Mouse (Mus musculus): Measurements from ENCODE around the gene Zbtb8a. TPM values are rescaled to one million over a fixed set of nuclear protein-coding genes. Genes with fewer than 3 reads are reported as not detected.
"Not testable (repeated sequence)": the region's sequence is repeated elsewhere in the genome, so short reads cannot be mapped to it uniquely, and the experiment has no call there.

Gene Zbtb8a
- 20.7 and 21.1 TPM in 2 replicates for polyA plus RNA-seq (2011; ENCODE audit: insufficient read depth, insufficient read length, low read depth, missing spikeins)

GRCm38 (mm10) chr4:129377601-129378390, at the start of gene Zbtb8a:
Gene Zbtb8a, minus strand, starts transcription at chr4:129378116.
- H3K9me3 ChIP-seq (replicated peaks; ENCODE audit: control insufficient read depth, insufficient read depth, low read length, poor library complexity, severe bottlenecking) = no peaks in the 10 kb centered on the region
- peak within 1 kb of the TSS; percentile 99 for H3K4me3 ChIP-seq (ENCODE audit: low read depth, low read length)
- H3K27me3 ChIP-seq (ENCODE audit: control insufficient read depth, insufficient read depth, low read length, poor library complexity, severe bottlenecking) = no peaks in the 10 kb centered on the region
- H3K4me1 ChIP-seq (ENCODE audit: control insufficient read depth, insufficient read depth, low read length) = peaks cover 3% of the 10 kb centered on the region
- no peaks in the 10 kb centered on the region for H3K36me3 ChIP-seq (ENCODE audit: control insufficient read depth, insufficient read depth, low read length, poor library complexity, severe bottlenecking)
- no peak for TF ChIP-seq EP300 (IDR thresholded peaks at IDR 0.05; ENCODE audit: insufficient read depth, low read depth, low read length)
- TF ChIP-seq POLR2A (IDR thresholded peaks at IDR 0.05; ENCODE audit: insufficient read depth, low read length) = no peak
- no peak for TF ChIP-seq CTCF (IDR thresholded peaks at IDR 0.05; ENCODE audit: low read depth, low read length)
- peak within 1 kb of the TSS; percentile 88 for H3K27ac ChIP-seq (ENCODE audit: insufficient read depth, low read length)
- peak within 1 kb of the TSS; percentile 99 for H3K9ac ChIP-seq (ENCODE audit: low read depth, poor library complexity, severe bottlenecking)

DNA sequence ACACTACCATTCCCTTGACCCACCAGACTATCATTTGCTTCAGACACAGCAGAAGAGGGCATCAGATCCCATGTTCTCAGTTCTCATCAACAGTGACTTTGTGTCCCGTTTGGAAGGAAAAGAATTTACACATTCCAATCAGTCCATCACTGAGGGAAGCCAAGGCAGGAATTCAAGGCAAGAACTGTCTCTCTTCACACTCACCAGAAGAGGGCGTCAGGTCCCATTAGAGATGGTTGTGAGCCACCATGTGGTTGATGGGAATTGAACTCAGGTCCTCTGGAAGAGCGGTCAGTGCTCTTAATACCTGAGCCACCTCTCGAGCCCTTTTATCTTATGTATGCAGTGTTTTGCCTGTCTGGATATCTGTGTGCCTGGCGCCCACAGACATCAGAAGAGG, 40.4 kb upstream of the Zbtb8a start:
- H3K4me3 ChIP-seq (ENCODE audit: low read depth, low read length) = no peak overlapping the region
- H3K9ac ChIP-seq (ENCODE audit: low read depth, poor library complexity, severe bottlenecking) = no peak overlapping the region
- no peaks in the 10 kb centered on the region for H3K27me3 ChIP-seq (ENCODE audit: control insufficient read depth, insufficient read depth, low read length, poor library complexity, severe bottlenecking)
- no peaks in the 10 kb centered on the region for H3K9me3 ChIP-seq (replicated peaks; ENCODE audit: control insufficient read depth, insufficient read depth, low read length, poor library complexity, severe bottlenecking)
- H3K36me3 ChIP-seq (ENCODE audit: control insufficient read depth, insufficient read depth, low read length, poor library complexity, severe bottlenecking) = no peaks in the 10 kb centered on the region
- H3K27ac ChIP-seq (ENCODE audit: insufficient read depth, low read length) = no peak overlapping the region
- TF ChIP-seq EP300 (IDR thresholded peaks at IDR 0.05; ENCODE audit: insufficient read depth, low read depth, low read length) (no peak), POLR2A (IDR thresholded peaks at IDR 0.05; ENCODE audit: insufficient read depth, low read length) (no peak), CTCF (IDR thresholded peaks at IDR 0.05; ENCODE audit: low read depth, low read length) (peak; percentile 38)
- no peaks in the 10 kb centered on the region for H3K4me1 ChIP-seq (ENCODE audit: control insufficient read depth, insufficient read depth, low read length)

- Histone ChIP-seq H3K4me3 (ENCODE audit: low read depth, low read length) (no peak overlapping the region), H3K36me3 (ENCODE audit: control insufficient read depth, insufficient read depth, low read length, poor library complexity, severe bottlenecking) (no peaks in the 10 kb centered on the region), H3K9ac (ENCODE audit: low read depth, poor library complexity, severe bottlenecking) (no peak overlapping the region), H3K27me3 (ENCODE audit: control insufficient read depth, insufficient read depth, low read length, poor library complexity, severe bottlenecking) (no peaks in the 10 kb centered on the region), H3K27ac (ENCODE audit: insufficient read depth, low read length) (no peak overlapping the region), H3K4me1 (ENCODE audit: control insufficient read depth, insufficient read depth, low read length) (no peaks in the 10 kb centered on the region), H3K9me3 (replicated peaks; ENCODE audit: control insufficient read depth, insufficient read depth, low read length, poor library complexity, severe bottlenecking) (no peaks in the 10 kb centered on the region)
- TF ChIP-seq CTCF (IDR thresholded peaks at IDR 0.05; ENCODE audit: low read depth, low read length) (no peak), EP300 (IDR thresholded peaks at IDR 0.05; ENCODE audit: insufficient read depth, low read depth, low read length) (no peak), POLR2A (IDR thresholded peaks at IDR 0.05; ENCODE audit: insufficient read depth, low read length) (no peak)
Measured at GRCm38 (mm10) chr4:129416478-129416877, 38.6 kb upstream of the Zbtb8a start.

DNA sequence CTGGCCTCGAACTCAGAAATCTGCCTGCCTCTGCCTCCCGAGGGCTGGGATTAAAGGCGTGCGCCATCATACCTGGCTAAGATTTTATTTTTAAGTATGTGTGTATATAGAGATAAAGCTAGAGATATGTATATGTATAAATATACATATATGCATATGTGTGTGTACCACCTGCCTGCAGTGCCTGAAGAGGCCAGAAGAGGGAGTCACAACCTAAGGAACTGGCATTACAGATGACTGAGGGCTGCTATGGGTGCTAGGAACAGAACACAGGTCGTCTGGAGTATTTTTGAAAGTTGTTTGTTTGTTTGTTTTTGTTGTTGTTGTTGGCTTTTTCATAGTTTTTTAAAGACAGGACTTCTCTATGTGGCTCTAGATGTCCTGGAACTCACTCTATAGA, 38.0 kb upstream of the Zbtb8a start:
- H3K36me3 ChIP-seq (ENCODE audit: control insufficient read depth, insufficient read depth, low read length, poor library complexity, severe bottlenecking) = no peaks in the 10 kb centered on the region
- TF ChIP-seq CTCF (IDR thresholded peaks at IDR 0.05; ENCODE audit: low read depth, low read length) (peak; percentile 29), EP300 (IDR thresholded peaks at IDR 0.05; ENCODE audit: insufficient read depth, low read depth, low read length) (no peak)

DNA sequence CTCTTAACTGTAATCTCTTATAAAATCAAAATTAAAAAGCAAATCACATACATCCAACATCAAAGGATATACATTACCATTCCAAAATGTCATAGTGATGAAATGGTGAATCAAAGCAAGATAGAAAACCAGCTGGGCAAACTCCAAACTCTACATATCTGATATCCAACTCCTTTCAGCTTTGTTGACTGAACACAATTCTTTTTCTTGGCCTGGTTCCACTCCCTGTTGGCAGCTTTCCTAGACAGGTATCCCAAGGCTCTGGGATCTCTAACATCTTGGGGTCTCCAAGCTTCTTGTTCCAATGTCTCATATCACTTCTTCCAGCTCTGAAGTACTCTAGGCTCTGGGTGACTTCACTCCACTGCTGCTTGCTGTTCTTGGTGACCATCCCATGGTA, 33.1 kb upstream of the Zbtb8a start:
- Histone ChIP-seq H3K36me3 (ENCODE audit: control insufficient read depth, insufficient read depth, low read length, poor library complexity, severe bottlenecking) (no peaks in the 10 kb centered on the region), H3K4me1 (ENCODE audit: control insufficient read depth, insufficient read depth, low read length) (no peaks in the 10 kb centered on the region)
- no peak for TF ChIP-seq POLR2A (IDR thresholded peaks at IDR 0.05; ENCODE audit: insufficient read depth, low read length)
- TF ChIP-seq CTCF (IDR thresholded peaks at IDR 0.05; ENCODE audit: low read depth, low read length) = no peak
- no peak for TF ChIP-seq EP300 (IDR thresholded peaks at IDR 0.05; ENCODE audit: insufficient read depth, low read depth, low read length)

More for the DNA sequence above, 38.0 kb upstream of the Zbtb8a start:
- H3K27ac ChIP-seq (ENCODE audit: insufficient read depth, low read length) = no peak overlapping the region
- H3K4me3 ChIP-seq (ENCODE audit: low read depth, low read length) = no peak overlapping the region
- H3K9me3 ChIP-seq (replicated peaks; ENCODE audit: control insufficient read depth, insufficient read depth, low read length, poor library complexity, severe bottlenecking) = no peaks in the 10 kb centered on the region
- H3K9ac ChIP-seq (ENCODE audit: low read depth, poor library complexity, severe bottlenecking) = no peak overlapping the region
- H3K27me3 ChIP-seq (ENCODE audit: control insufficient read depth, insufficient read depth, low read length, poor library complexity, severe bottlenecking) = no peaks in the 10 kb centered on the region
- no peaks in the 10 kb centered on the region for H3K4me1 ChIP-seq (ENCODE audit: control insufficient read depth, insufficient read depth, low read length)

DNA sequence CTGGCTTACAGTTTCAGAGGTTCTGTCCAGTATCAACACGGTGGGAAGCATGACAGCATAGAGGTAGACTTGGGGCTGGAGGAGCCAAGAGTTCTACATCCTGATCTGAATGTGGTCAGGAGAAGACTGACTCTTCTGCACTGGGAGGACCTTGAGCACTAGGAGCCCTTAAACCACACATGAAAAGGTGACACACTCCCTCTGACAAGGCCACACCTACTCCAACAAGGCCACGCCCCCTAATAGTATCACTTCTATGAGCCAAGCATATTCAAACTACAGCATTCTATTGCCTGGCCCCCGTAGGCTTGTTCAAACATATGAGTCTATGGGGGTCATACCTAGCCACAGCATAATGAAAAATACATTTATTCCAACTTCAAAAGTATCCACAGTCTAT, 32.6 kb upstream of the Zbtb8a start:
- not testable (repeated sequence) for H3K27me3 ChIP-seq (ENCODE audit: control insufficient read depth, insufficient read depth, low read length, poor library complexity, severe bottlenecking); H3K4me3 ChIP-seq (ENCODE audit: low read depth, low read length); H3K4me1 ChIP-seq (ENCODE audit: control insufficient read depth, insufficient read depth, low read length); H3K9me3 ChIP-seq (replicated peaks; ENCODE audit: control insufficient read depth, insufficient read depth, low read length, poor library complexity, severe bottlenecking); H3K27ac ChIP-seq (ENCODE audit: insufficient read depth, low read length); H3K36me3 ChIP-seq (ENCODE audit: control insufficient read depth, insufficient read depth, low read length, poor library complexity, severe bottlenecking); H3K9ac ChIP-seq (ENCODE audit: low read depth, poor library complexity, severe bottlenecking)

More for the DNA sequence above, 33.1 kb upstream of the Zbtb8a start:
- Histone ChIP-seq H3K9me3 (replicated peaks; ENCODE audit: control insufficient read depth, insufficient read depth, low read length, poor library complexity, severe bottlenecking) (no peaks in the 10 kb centered on the region), H3K27me3 (ENCODE audit: control insufficient read depth, insufficient read depth, low read length, poor library complexity, severe bottlenecking) (no peaks in the 10 kb centered on the region), H3K4me3 (ENCODE audit: low read depth, low read length) (no peak overlapping the region), H3K27ac (ENCODE audit: insufficient read depth, low read length) (no peak overlapping the region), H3K9ac (ENCODE audit: low read depth, poor library complexity, severe bottlenecking) (no peak overlapping the region)
